Mouse (Mus musculus) layer of hippocampus, adult 9-10 months (tissue): ENCODE measurements at regions not wholly inside any gene's neighbourhood (a gene's known extent, or its start where the extent isn't known, plus 50 kb on each side); places are given as distances from the start of the nearest gene placed in this dataset.
A peak's percentile ranks its signal among the peaks of the same experiment; 100 is the strongest.

Experiments
- DNase-seq: peaks from one replicate; pipeline ENCODE4 v3.0.0; 2022; ENCODE audit warnings: low spot score

GRCm38 (mm10) chr17:59429189-59429588 lies 416.0 kb upstream of the Nudt12 start:
- DNase-seq = no peak

DNA sequence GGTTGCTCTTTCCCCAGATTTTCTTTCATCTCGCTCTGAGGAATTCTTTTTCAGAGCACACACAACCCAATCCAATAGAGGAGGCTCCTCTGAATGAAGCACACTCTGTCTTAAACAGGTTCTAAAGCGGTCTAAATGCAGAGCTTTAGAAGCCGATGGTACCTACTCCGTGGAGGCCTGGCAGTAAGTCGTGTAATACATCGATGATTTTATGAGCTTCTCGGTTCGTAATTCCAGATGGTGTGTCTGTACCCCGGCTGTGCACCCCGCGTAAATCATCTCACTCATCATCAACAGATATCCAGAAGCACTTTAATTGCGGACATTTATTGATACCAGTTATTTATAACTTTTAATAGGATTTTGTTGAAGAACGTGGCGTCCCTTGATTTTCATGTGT lies 408.3 kb upstream of the Nudt12 start:
- no peak for DNase-seq

DNA sequence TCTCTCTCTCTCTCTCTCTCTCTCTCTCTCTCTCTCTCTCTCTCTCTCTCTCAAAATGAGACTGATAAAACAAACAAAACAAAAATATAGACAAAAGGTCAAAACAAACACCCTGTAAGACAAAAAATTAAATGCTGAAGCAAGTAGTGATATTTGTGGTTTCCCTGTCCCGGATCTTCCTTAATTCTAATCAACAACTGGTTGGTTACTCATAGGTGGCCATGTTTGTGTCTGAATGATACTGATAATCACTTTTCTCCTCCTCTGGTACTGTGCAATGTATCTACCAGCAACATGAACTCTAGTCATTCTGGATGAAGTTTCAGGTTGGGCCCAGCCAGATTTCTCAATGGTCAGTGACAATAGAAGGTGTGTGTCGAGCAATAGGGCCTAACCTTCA lies 396.1 kb upstream of the Nudt12 start:
- DNase-seq = no peak

GRCm38 (mm10) chr17:59404525-59404924 lies 391.4 kb upstream of the Nudt12 start:
- DNase-seq = no peak

- DNase-seq = no peak
Measured at GRCm38 (mm10) chr17:59397404-59397803, 384.2 kb upstream of the Nudt12 start.

DNA sequence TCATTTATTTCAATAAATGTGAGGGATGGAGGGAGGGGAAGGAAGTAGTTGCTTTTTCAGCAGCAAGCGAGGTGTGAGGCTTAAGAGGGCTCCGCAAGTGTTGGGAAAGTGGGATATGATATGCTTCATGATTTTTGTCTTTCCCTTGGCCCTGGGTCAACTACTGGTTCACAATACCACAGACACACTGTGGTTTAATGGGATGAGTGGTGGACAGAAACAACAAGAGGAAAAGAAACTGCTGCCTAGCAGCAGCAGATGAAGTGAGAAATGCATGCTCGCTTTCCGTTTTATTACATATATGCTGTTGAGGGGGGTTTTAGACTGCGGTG lies 369.9 kb upstream of the Nudt12 start:
- DNase-seq = no peak

- DNase-seq = no peak
Measured at GRCm38 (mm10) chr17:59382225-59383106, 369.3 kb upstream of the Nudt12 start.

GRCm38 (mm10) chr17:59373505-59374106 lies 360.4 kb upstream of the Nudt12 start:
- DNase-seq = no peak

- DNase-seq = no peak
Measured at GRCm38 (mm10) chr17:59369624-59370541, 356.7 kb upstream of the Nudt12 start.

- no peak for DNase-seq
Measured at GRCm38 (mm10) chr17:59365340-59365739, 352.2 kb upstream of the Nudt12 start.

- DNase-seq = no peak
Measured at GRCm38 (mm10) chr17:59362110-59362509, 348.9 kb upstream of the Nudt12 start.

DNA sequence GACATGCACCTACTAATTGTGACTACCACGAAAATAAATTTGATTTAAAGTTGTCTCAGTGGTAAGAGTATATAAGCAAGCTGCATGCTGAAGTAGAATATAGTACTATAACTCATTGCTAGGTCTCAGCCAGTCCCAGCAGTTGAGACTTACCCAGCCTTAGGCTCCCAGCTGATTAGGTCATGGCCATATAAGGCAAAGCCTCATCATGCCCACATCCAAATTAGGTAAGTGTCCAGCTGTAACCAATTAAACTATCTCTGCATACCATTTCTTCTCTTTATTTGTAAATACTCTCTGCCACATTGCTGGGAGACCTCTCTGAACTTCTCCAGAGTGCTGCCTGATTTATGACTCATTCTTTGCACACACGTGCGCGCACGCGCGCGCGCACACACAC lies 347.9 kb upstream of the Nudt12 start:
- no peak for DNase-seq

DNA sequence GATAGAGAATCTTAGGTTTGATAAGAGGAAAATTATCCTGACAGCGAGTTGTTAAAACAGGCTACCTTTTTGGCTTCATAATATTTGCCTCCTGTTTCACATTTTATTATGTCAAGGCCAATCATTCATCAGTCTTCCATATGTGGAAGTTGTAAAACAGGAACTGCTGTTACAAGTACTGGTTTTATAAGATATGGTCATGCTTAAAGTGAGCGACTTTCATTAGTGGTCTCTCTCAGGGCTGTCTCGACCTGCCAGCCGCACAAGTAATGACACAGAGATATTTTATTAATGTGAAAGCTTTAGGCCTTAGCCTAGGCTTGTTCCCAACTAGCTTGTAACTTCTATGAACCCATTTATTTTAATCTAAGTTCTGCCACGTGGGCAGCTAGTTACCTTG lies 346.3 kb upstream of the Nudt12 start:
- no peak for DNase-seq

- DNase-seq = no peak
Measured at GRCm38 (mm10) chr17:59345526-59345925, 332.4 kb upstream of the Nudt12 start.

- no peak for DNase-seq
Measured at GRCm38 (mm10) chr17:59297939-59298338, 284.8 kb upstream of the Nudt12 start.

DNA sequence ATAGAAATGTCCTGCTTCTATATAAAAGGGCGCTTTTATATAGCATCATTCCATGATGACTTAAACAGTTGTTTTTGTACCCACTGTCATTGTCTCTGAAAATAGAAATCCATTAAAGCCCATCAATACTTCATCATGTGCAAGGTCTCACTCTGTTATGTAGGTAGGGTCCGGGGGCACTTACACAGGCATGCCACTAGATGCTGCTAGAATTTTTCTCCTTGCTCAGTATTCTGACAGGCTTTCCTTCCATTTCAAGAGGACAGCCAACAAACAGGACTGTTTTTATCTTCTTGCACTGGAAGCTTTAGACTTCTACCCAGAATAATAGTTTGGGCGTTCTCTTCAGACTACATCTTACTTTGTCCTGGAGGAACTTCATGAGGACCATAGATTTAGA lies 268.2 kb upstream of the Nudt12 start:
- peak; percentile 3 for DNase-seq

- DNase-seq = no peak
Measured at GRCm38 (mm10) chr17:59279811-59280210, 266.6 kb upstream of the Nudt12 start.

DNA sequence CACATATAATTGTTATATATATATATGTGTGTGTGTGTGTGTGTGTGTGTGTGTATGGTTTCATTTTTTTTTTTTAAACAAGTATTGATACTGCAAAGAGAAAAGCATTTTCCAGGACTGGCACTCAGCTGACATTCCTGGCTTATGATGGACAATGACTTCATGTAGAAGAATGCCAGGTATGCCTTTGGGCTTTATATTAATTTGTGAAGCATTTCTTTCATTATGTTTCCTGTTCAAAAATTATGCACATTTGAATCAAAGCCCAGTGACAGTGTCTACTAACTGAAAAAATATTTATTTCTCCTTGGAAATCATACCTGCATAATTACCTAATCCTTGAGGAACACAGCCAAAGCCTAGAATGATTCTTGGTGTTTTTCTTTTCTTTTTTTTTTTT lies 256.4 kb upstream of the Nudt12 start:
- no peak for DNase-seq

GRCm38 (mm10) chr17:59249000-59249399 lies 235.8 kb upstream of the Nudt12 start:
- DNase-seq = no peak

- no peak for DNase-seq
Measured at GRCm38 (mm10) chr17:59232251-59232650, 219.1 kb upstream of the Nudt12 start.
